Mouse (Mus musculus): Measurements from ENCODE around the gene Bmyc.
"Not testable (repeated sequence)": the region's sequence is repeated elsewhere in the genome, so short reads cannot be mapped to it uniquely, and the experiment has no call there.

Bmyc gene

GRCm38 (mm10) chr2:25706643-25707481 is at the start of gene Bmyc:
Bmyc (plus strand) TSS chr2:25706739.
- peak; percentile 94 for DNase-seq (ENCODE audit: low read depth, low spot score)

GRCm38 (mm10) chr2:25657246-25657645 is 49.3 kb upstream of the Bmyc start:
- no peak for DNase-seq (ENCODE audit: low read depth, low spot score)

- no peak for DNase-seq (ENCODE audit: low read depth, low spot score)
Observed at GRCm38 (mm10) chr2:25657652-25658051, 48.9 kb upstream of the Bmyc start, which contains the start of gene Lcn5. Lcn5 (plus strand) TSS chr2:25657952.

GRCm38 (mm10) chr2:25660279-25660678 is 46.3 kb upstream of the Bmyc start:
- no peak for DNase-seq (ENCODE audit: low read depth, low spot score)

- no peak for DNase-seq (ENCODE audit: low read depth, low spot score)
Observed at GRCm38 (mm10) chr2:25661245-25661970, 45.1 kb upstream of the Bmyc start.

- DNase-seq (ENCODE audit: low read depth, low spot score): no peak
Observed at GRCm38 (mm10) chr2:25663511-25663910, 43.0 kb upstream of the Bmyc start.

- DNase-seq (ENCODE audit: low read depth, low spot score): no peak
Observed at GRCm38 (mm10) chr2:25664125-25664524, 42.4 kb upstream of the Bmyc start.

- no peak for DNase-seq (ENCODE audit: low read depth, low spot score)
Observed at GRCm38 (mm10) chr2:25666516-25666915, 40.0 kb upstream of the Bmyc start.

GRCm38 (mm10) chr2:25676486-25676885 is 30.1 kb upstream of the Bmyc start, which contains the start of gene Lcn6:
Lcn6 (plus strand) TSS chr2:25676786.
- DNase-seq (ENCODE audit: low read depth, low spot score): no peak

- DNase-seq (ENCODE audit: low read depth, low spot score): no peak
Observed at GRCm38 (mm10) chr2:25679559-25679958, 27.0 kb upstream of the Bmyc start.

GRCm38 (mm10) chr2:25682426-25682825 is 24.1 kb upstream of the Bmyc start, which contains the start of gene Lcn10:
Lcn10 (plus strand) TSS chr2:25682726.
- DNase-seq (ENCODE audit: low read depth, low spot score): no peak

GRCm38 (mm10) chr2:25686941-25687340 is 19.6 kb upstream of the Bmyc start:
- DNase-seq (ENCODE audit: low read depth, low spot score): no peak

GRCm38 (mm10) chr2:25694605-25695004 is 11.9 kb upstream of the Bmyc start:
- DNase-seq (ENCODE audit: low read depth, low spot score): peak; percentile 16

GRCm38 (mm10) chr2:25696951-25697350 is 9.6 kb upstream of the Bmyc start:
- no peak for DNase-seq (ENCODE audit: low read depth, low spot score)

- no peak for DNase-seq (ENCODE audit: low read depth, low spot score)
Observed at GRCm38 (mm10) chr2:25698696-25699095, 7.8 kb upstream of the Bmyc start.

- DNase-seq (ENCODE audit: low read depth, low spot score): not testable (repeated sequence)
Observed at GRCm38 (mm10) chr2:25699743-25700142, 6.8 kb upstream of the Bmyc start, which contains the start of gene Obp2a. Obp2a (plus strand) TSS chr2:25700043.

- no peak for DNase-seq (ENCODE audit: low read depth, low spot score)
Observed at GRCm38 (mm10) chr2:25701001-25701400, 5.5 kb upstream of the Bmyc start.

- no peak for DNase-seq (ENCODE audit: low read depth, low spot score)
Observed at GRCm38 (mm10) chr2:25703706-25704105, 2.8 kb upstream of the Bmyc start.

- peak; percentile 46 for DNase-seq (ENCODE audit: low read depth, low spot score)
Observed at GRCm38 (mm10) chr2:25708121-25708520, 1.6 kb downstream of the Bmyc start.

- not testable (repeated sequence) for DNase-seq (ENCODE audit: low read depth, low spot score)
Observed at GRCm38 (mm10) chr2:25709056-25709455, 2.5 kb downstream of the Bmyc start.

- DNase-seq (ENCODE audit: low read depth, low spot score): not testable (repeated sequence)
Observed at GRCm38 (mm10) chr2:25709791-25710190, 3.3 kb downstream of the Bmyc start.

GRCm38 (mm10) chr2:25711641-25712040 is 5.1 kb downstream of the Bmyc start:
- not testable (repeated sequence) for DNase-seq (ENCODE audit: low read depth, low spot score)
